Mouse (Mus musculus) megakaryocyte, embryonic 14.5 days (primary cell): ENCODE measurements at regions not wholly inside any gene's neighbourhood (a gene's known extent, or its start where the extent isn't known, plus 50 kb on each side); places are given as distances from the start of the nearest gene placed in this dataset.

Experiments used
- FLI1 ChIP-seq: IDR thresholded peaks from 2 replicates; pipeline ENCODE4 v1.6.1; 2012; ENCODE audit warnings: low read length, inconsistent platforms, mixed read lengths
- GATA1 ChIP-seq: IDR thresholded peaks from 3 replicates; pipeline ENCODE4 v1.6.1; 2012; ENCODE audit warnings: mixed read lengths, low read length, inconsistent platforms, borderline replicate concordance

DNA sequence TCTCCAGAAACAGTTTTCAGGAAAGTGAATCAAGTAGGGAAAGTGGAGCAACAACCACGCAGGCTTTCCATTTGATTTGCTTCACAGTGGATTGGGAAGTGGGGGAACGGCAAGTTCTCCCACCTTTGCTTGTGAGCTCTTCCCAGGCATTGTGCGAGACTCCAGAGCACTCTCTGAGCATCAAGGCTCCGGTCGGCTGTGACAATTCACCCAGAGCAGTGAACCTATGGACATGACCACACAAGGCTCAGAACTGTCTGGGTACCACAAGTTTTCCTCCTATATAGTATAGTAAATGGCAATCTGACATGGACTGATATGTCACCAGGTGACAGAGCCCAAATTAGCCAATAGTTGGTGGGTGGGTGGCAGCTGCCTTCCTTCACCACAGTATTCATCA, 527.0 kb downstream of the Arl4a start:
- TF ChIP-seq FLI1 (no peak), GATA1 (no peak)
